Mouse (Mus musculus) stomach, embryonic 15.5 days (tissue): ENCODE results near the gene Hs3st5. TPM values are rescaled to one million over a fixed set of nuclear protein-coding genes. Genes with fewer than 3 reads are reported as not detected.
"Not testable (repeated sequence)": the region's sequence is repeated elsewhere in the genome, so short reads cannot be mapped to it uniquely, and the experiment has no call there.

Experiments used
- ATAC-seq: fragments of 200-750 bp; cut with Nextera tagmentation; 2 replicates; pipeline ENCODE4 v1.8.0; 2017; ENCODE audit warnings: low read depth, moderate number of reproducible peaks, moderate TSS enrichment; ENCODE audit not compliant: insufficient read depth, low FRiP score
- H3K27ac ChIP-seq: fragments of 300-500 bp; sonication (generic); 2 replicates; pipeline ENCODE4 v1.5.1; 2015; ENCODE audit warnings: mild to moderate bottlenecking, inconsistent platforms
- H3K27me3 ChIP-seq: fragments of 300-500 bp; sonication (generic); replicated peaks from 2 replicates; pipeline ENCODE4 v1.6.1; 2015; ENCODE audit warnings: inconsistent platforms
- H3K36me3 ChIP-seq: fragments of 300-500 bp; sonication (generic); 2 replicates; pipeline ENCODE4 v1.6.1; 2015; ENCODE audit warnings: inconsistent platforms
- H3K4me1 ChIP-seq: fragments of 300-500 bp; sonication (generic); 2 replicates; pipeline ENCODE4 v1.6.1; 2015; ENCODE audit warnings: inconsistent platforms
- H3K4me2 ChIP-seq: fragments of 300-500 bp; sonication (generic); 2 replicates; pipeline ENCODE4 v1.6.1; 2015; ENCODE audit warnings: mild to moderate bottlenecking, inconsistent platforms
- H3K4me3 ChIP-seq: fragments of 300-500 bp; sonication (generic); replicated peaks from 2 replicates; pipeline ENCODE4 v1.5.1; 2015; ENCODE audit warnings: inconsistent platforms
- H3K9ac ChIP-seq: fragments of 300-500 bp; sonication (generic); 2 replicates; pipeline ENCODE4 v1.6.1; 2015; ENCODE audit warnings: inconsistent platforms
- H3K9me3 ChIP-seq: fragments of 300-500 bp; sonication (generic); 2 replicates; pipeline ENCODE4 v1.6.1; 2016; ENCODE audit warnings: inconsistent platforms
- WGBS: fragments of 180-500 bp; shearing (Covaris S2); methylation state at CpG from one replicate; pipeline ENCODE4 v1.1.7; 2015; 5-methylcytosine and 5-hydroxymethylcytosine counted together
- polyA plus RNA-seq: library from polyadenylated mRNA; unstranded; fragments of >200 nt; fragmentation: Nextera tagmentation; extraction: Ambion mirVana; gene quantifications from 2 replicates; pipeline ENCODE4 v1.2.1, GENCODE M21; 2015

Gene Hs3st5
- polyA plus RNA-seq, 1 experiment from 2014 or later = 1.7 TPM

GRCm38 (mm10) chr10:36572540-36572939 is 65.9 kb downstream of the Hs3st5 start:
- Histone ChIP-seq H3K9ac (no peak overlapping the region), H3K4me2 (no peak overlapping the region), H3K27ac (no peak overlapping the region), H3K27me3 (no peaks in the 10 kb centered on the region), H3K9me3 (no peaks in the 10 kb centered on the region), H3K4me3 (no peak overlapping the region), H3K4me1 (no peaks in the 10 kb centered on the region), H3K36me3 (no peaks in the 10 kb centered on the region)
- 64% methylated on average over 3 of the region's 3 CpGs for WGBS
- ATAC-seq = no peak

GRCm38 (mm10) chr10:36578375-36579145 is 71.9 kb downstream of the Hs3st5 start:
- 80% methylated on average over 4 of the region's 4 CpGs for WGBS
- ATAC-seq = no peak

DNA sequence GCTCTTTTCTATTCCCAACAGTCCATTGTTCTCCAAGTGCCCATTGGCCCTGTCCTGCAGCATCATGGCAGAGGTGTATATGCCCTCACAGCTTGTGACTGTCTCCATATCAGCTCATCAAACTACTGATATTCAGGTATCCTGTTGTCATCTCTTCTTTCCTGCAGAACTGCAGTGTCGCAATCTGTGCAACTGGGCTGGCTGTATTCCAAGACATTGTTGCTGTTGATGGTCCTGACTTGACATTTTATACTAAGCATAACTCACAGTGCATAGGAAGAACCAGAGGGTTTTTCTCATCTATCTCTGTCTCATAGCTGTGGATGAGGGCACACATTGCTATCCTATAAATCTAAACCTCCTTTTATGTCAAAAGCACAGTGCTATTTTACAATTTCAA is 103.8 kb downstream of the Hs3st5 start:
- no peak overlapping the region for H3K4me3 ChIP-seq
- H3K4me1 ChIP-seq = no peaks in the 10 kb centered on the region
- no peaks in the 10 kb centered on the region for H3K9me3 ChIP-seq
- H3K27me3 ChIP-seq = no peaks in the 10 kb centered on the region
- H3K4me2 ChIP-seq = no peak overlapping the region
- 63% methylated on average over 1 of the region's 1 CpGs for WGBS
- no peak overlapping the region for H3K9ac ChIP-seq
- no peaks in the 10 kb centered on the region for H3K36me3 ChIP-seq
- no peak for ATAC-seq
- H3K27ac ChIP-seq = no peak overlapping the region

More at GRCm38 (mm10) chr10:36578375-36579145, 71.9 kb downstream of the Hs3st5 start:
- H3K27me3 ChIP-seq = no peaks in the 10 kb centered on the region
- H3K9me3 ChIP-seq = no peaks in the 10 kb centered on the region
- H3K36me3 ChIP-seq = no peaks in the 10 kb centered on the region
- no peak overlapping the region for H3K4me3 ChIP-seq
- no peak overlapping the region for H3K27ac ChIP-seq
- H3K4me2 ChIP-seq = no peak overlapping the region
- H3K4me1 ChIP-seq = no peaks in the 10 kb centered on the region
- no peak overlapping the region for H3K9ac ChIP-seq

DNA sequence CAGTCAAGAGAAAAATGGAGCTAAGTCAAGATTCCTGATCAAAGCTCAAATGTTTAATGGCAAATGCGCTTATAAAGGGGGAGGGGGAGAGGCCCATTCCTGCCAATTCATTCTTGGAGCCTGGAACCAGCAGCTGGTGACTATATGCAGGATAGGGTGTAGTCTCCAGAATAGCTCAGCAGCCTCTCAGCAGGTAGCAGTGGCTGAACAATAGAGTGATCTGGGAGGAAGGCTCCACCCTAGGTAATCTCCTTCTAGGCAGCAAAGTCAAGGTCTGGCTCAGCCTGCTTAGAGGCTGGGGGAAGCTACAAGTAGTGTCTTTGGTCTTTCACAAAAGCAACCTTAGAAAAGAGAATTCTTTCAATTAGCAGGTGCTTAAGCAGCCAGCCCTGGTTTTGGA is 104.8 kb downstream of the Hs3st5 start:
- not testable (repeated sequence) for H3K9me3 ChIP-seq, H3K27me3 ChIP-seq, H3K9ac ChIP-seq, H3K27ac ChIP-seq, H3K4me2 ChIP-seq, H3K4me1 ChIP-seq, ATAC-seq, H3K4me3 ChIP-seq, H3K36me3 ChIP-seq
- 40% methylated on average over 1 of the region's 1 CpGs for WGBS

- Histone ChIP-seq H3K4me2 (no peak overlapping the region), H3K9me3 (no peaks in the 10 kb centered on the region), H3K27ac (no peak overlapping the region), H3K4me1 (no peaks in the 10 kb centered on the region), H3K4me3 (no peak overlapping the region), H3K36me3 (no peaks in the 10 kb centered on the region), H3K9ac (no peak overlapping the region), H3K27me3 (no peaks in the 10 kb centered on the region)
- no peak for ATAC-seq
- WGBS = 82% methylated on average over 1 of the region's 1 CpGs
Observed at GRCm38 (mm10) chr10:36623037-36623436, 116.4 kb downstream of the Hs3st5 start.

- H3K27me3 ChIP-seq = no peaks in the 10 kb centered on the region
- H3K4me2 ChIP-seq = no peak overlapping the region
- H3K9me3 ChIP-seq = no peaks in the 10 kb centered on the region
- H3K4me1 ChIP-seq = no peaks in the 10 kb centered on the region
- WGBS = 80% methylated on average over 4 of the region's 4 CpGs
- no peak overlapping the region for H3K9ac ChIP-seq
- no peak overlapping the region for H3K4me3 ChIP-seq
- H3K36me3 ChIP-seq = no peaks in the 10 kb centered on the region
- H3K27ac ChIP-seq = no peak overlapping the region
- ATAC-seq = no peak
Observed at GRCm38 (mm10) chr10:36627952-36628351, 121.3 kb downstream of the Hs3st5 start.

GRCm38 (mm10) chr10:36631746-36632145 is 125.1 kb downstream of the Hs3st5 start:
- no peak for ATAC-seq
- Histone ChIP-seq H3K9me3 (no peaks in the 10 kb centered on the region), H3K4me1 (no peaks in the 10 kb centered on the region), H3K27me3 (no peaks in the 10 kb centered on the region), H3K4me2 (no peak overlapping the region), H3K27ac (no peak overlapping the region), H3K4me3 (no peak overlapping the region), H3K36me3 (no peaks in the 10 kb centered on the region), H3K9ac (no peak overlapping the region)
- WGBS = 65% methylated on average over 1 of the region's 1 CpGs

- Histone ChIP-seq H3K4me1 (no peaks in the 10 kb centered on the region), H3K36me3 (no peaks in the 10 kb centered on the region), H3K27me3 (no peaks in the 10 kb centered on the region), H3K9ac (no peak overlapping the region), H3K4me2 (no peak overlapping the region), H3K9me3 (no peaks in the 10 kb centered on the region), H3K4me3 (no peak overlapping the region), H3K27ac (no peak overlapping the region)
- WGBS = 65% methylated on average over 5 of the region's 5 CpGs
- ATAC-seq = no peak
Observed at GRCm38 (mm10) chr10:36650653-36651052, 144.0 kb downstream of the Hs3st5 start.

- WGBS = 51% methylated on average over 3 of the region's 3 CpGs
- Histone ChIP-seq H3K27ac (no peak overlapping the region), H3K4me3 (no peak overlapping the region), H3K9ac (no peak overlapping the region), H3K4me1 (no peaks in the 10 kb centered on the region), H3K36me3 (no peaks in the 10 kb centered on the region), H3K4me2 (no peak overlapping the region), H3K27me3 (no peaks in the 10 kb centered on the region), H3K9me3 (no peaks in the 10 kb centered on the region)
- ATAC-seq = no peak
Observed at GRCm38 (mm10) chr10:36713974-36714373, 207.4 kb downstream of the Hs3st5 start.

GRCm38 (mm10) chr10:36726239-36726638 is 219.6 kb downstream of the Hs3st5 start:
- no peaks in the 10 kb centered on the region for H3K36me3 ChIP-seq
- no peaks in the 10 kb centered on the region for H3K4me1 ChIP-seq
- no peak for ATAC-seq
- H3K9ac ChIP-seq = no peak overlapping the region
- no peak overlapping the region for H3K4me3 ChIP-seq
- H3K27ac ChIP-seq = no peak overlapping the region
- H3K9me3 ChIP-seq = no peaks in the 10 kb centered on the region
- no peak overlapping the region for H3K4me2 ChIP-seq
- WGBS = 81% methylated on average over 3 of the region's 3 CpGs
- H3K27me3 ChIP-seq = no peaks in the 10 kb centered on the region

GRCm38 (mm10) chr10:36729361-36730098 is 222.9 kb downstream of the Hs3st5 start:
- no peak for ATAC-seq

DNA sequence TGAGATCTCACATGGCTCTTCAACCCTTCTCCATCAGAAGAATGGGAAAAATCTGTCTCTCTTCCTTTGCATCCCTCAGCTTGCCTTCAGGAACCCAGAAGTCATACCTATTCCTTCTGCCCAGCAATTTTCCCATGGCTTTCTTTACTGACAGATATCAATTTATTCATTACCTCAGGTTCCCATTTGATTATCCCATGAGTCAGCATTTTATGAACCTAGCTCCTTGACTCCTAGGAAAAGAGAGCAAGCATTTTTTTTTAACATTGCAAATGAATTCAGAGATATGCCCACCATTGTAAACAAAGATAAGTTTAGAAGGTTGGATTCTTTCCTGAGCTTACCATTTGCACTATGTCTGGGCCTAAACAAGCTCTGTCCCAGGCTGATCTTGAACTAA is 232.8 kb downstream of the Hs3st5 start:
- H3K36me3 ChIP-seq = no peaks in the 10 kb centered on the region
- H3K27me3 ChIP-seq = no peaks in the 10 kb centered on the region
- H3K4me2 ChIP-seq = no peak overlapping the region
- H3K9ac ChIP-seq = no peak overlapping the region
- no peak overlapping the region for H3K4me3 ChIP-seq
- no peaks in the 10 kb centered on the region for H3K9me3 ChIP-seq
- no peak for ATAC-seq
- H3K27ac ChIP-seq = no peak overlapping the region
- no peaks in the 10 kb centered on the region for H3K4me1 ChIP-seq

More at GRCm38 (mm10) chr10:36729361-36730098, 222.9 kb downstream of the Hs3st5 start:
- Histone ChIP-seq H3K27me3 (no peaks in the 10 kb centered on the region), H3K4me1 (no peaks in the 10 kb centered on the region), H3K9me3 (no peaks in the 10 kb centered on the region), H3K4me2 (no peak overlapping the region), H3K36me3 (no peaks in the 10 kb centered on the region), H3K27ac (no peak overlapping the region), H3K9ac (no peak overlapping the region), H3K4me3 (no peak overlapping the region)
- WGBS = 57% methylated on average over 13 of the region's 13 CpGs
